Mouse (Mus musculus): ENCODE results near the gene Lemd2. TPM values are rescaled to one million over a fixed set of nuclear protein-coding genes. Genes with fewer than 3 reads are reported as not detected.
"Not testable (repeated sequence)": the region's sequence is repeated elsewhere in the genome, so short reads cannot be mapped to it uniquely, and the experiment has no call there.

The Lemd2 gene
- total RNA-seq (2021), result 10 to 100 TPM; 69.1 to 73.3 TPM
- long read RNA-seq, experiment 1, transcript Lemd2-201 (9 exons, 2,627 nt), result major isoform, 85 of 100 reads
- long read RNA-seq, experiment 1, partial matches to known transcripts, result 1 of 100 reads
- long read RNA-seq, experiment 1, other reads (novel, unspliced or antisense), result 14 of 100 reads
- long read RNA-seq, experiment 2, transcript Lemd2-201 (9 exons, 2,627 nt), result major isoform, 302 of 347 reads
- long read RNA-seq, experiment 2, partial matches to known transcripts, result 9 of 347 reads
- long read RNA-seq, experiment 2, other reads (novel, unspliced or antisense), result 35 of 347 reads

- peak; percentile 88 to 93 for DNase-seq (ENCODE audit: low spot score in 2 of 2)
These were observed at the start of gene Lemd2 for GRCm38 (mm10) chr17:27204075-27204909. Lemd2 (minus strand) TSS chr17:27204469.

GRCm38 (mm10) chr17:27251150-27251549 lies 46.9 kb upstream of the Lemd2 start:
- DNase-seq (ENCODE audit: low spot score in 2 of 2), result no peak

- DNase-seq (ENCODE audit: low spot score in 2 of 2), result no peak
These were observed 46.2 kb upstream of the Lemd2 start for GRCm38 (mm10) chr17:27250461-27250860.

GRCm38 (mm10) chr17:27249073-27249472 lies 44.8 kb upstream of the Lemd2 start:
- no peak for DNase-seq (ENCODE audit: low spot score in 2 of 2)

GRCm38 (mm10) chr17:27247680-27248386 lies 43.6 kb upstream of the Lemd2 start:
- no peak for DNase-seq (ENCODE audit: low spot score in 2 of 2)

GRCm38 (mm10) chr17:27245851-27246381 lies 41.6 kb upstream of the Lemd2 start:
- no peak for DNase-seq (ENCODE audit: low spot score in 2 of 2)

GRCm38 (mm10) chr17:27244912-27245311 lies 40.6 kb upstream of the Lemd2 start:
- no peak for DNase-seq (ENCODE audit: low spot score in 2 of 2)

GRCm38 (mm10) chr17:27242194-27243189 lies 38.2 kb upstream of the Lemd2 start:
- peak in 1 of 2 experiments; percentile 62 for DNase-seq (ENCODE audit: low spot score in 2 of 2)

- no peak for DNase-seq (ENCODE audit: low spot score in 2 of 2)
These were observed 36.5 kb upstream of the Lemd2 start for GRCm38 (mm10) chr17:27240556-27241457.

- DNase-seq (ENCODE audit: low spot score in 2 of 2), result no peak
These were observed 35.7 kb upstream of the Lemd2 start for GRCm38 (mm10) chr17:27239941-27240340.

- no peak for DNase-seq (ENCODE audit: low spot score in 2 of 2)
These were observed 34.4 kb upstream of the Lemd2 start for GRCm38 (mm10) chr17:27238637-27239036.

- no peak for DNase-seq (ENCODE audit: low spot score in 2 of 2)
These were observed 33.5 kb upstream of the Lemd2 start for GRCm38 (mm10) chr17:27237731-27238130.

GRCm38 (mm10) chr17:27233298-27233697 lies 29.0 kb upstream of the Lemd2 start:
- DNase-seq (ENCODE audit: low spot score in 2 of 2), result no peak

GRCm38 (mm10) chr17:27232176-27232575 lies 27.9 kb upstream of the Lemd2 start:
- no peak for DNase-seq (ENCODE audit: low spot score in 2 of 2)

- DNase-seq (ENCODE audit: low spot score in 2 of 2), result not testable (repeated sequence)
These were observed 27.3 kb upstream of the Lemd2 start for GRCm38 (mm10) chr17:27231586-27231985.

GRCm38 (mm10) chr17:27231146-27231503 lies 26.9 kb upstream of the Lemd2 start:
- DNase-seq (ENCODE audit: low spot score in 2 of 2), result no peak

GRCm38 (mm10) chr17:27230455-27231145 lies 26.3 kb upstream of the Lemd2 start:
- DNase-seq (ENCODE audit: low spot score in 2 of 2), result no peak

- DNase-seq (ENCODE audit: low spot score in 2 of 2), result no peak
These were observed 25.6 kb upstream of the Lemd2 start for GRCm38 (mm10) chr17:27229710-27230454.

All from adrenal gland, postnatal 4 days (tissue).